Mouse (Mus musculus) limb, embryonic 10.5 days (tissue): ENCODE data around the gene Krt80. TPM values are rescaled to one million over a fixed set of nuclear protein-coding genes. Genes with fewer than 3 reads are reported as not detected.

ENCODE experiments used
- DNase-seq: peaks from one replicate; pipeline ENCODE4 v3.0.0-alpha.2; 2017; ENCODE audit warnings: low spot score
- H3K27ac ChIP-seq: fragments of 300-500 bp; sonication (generic); 2 replicates; pipeline ENCODE4 v1.5.1; 2016; ENCODE audit warnings: mild to moderate bottlenecking
- H3K27me3 ChIP-seq: fragments of 300-500 bp; sonication (generic); 2 replicates; pipeline ENCODE4 v1.6.1; 2016; ENCODE audit warnings: low read depth, mild to moderate bottlenecking; ENCODE audit not compliant: poor library complexity, severe bottlenecking
- H3K36me3 ChIP-seq: fragments of 300-500 bp; sonication (generic); 2 replicates; pipeline ENCODE4 v1.6.1; 2016; ENCODE audit warnings: mild to moderate bottlenecking, moderate library complexity
- H3K4me1 ChIP-seq: fragments of 300-500 bp; sonication (generic); 2 replicates; pipeline ENCODE4 v1.6.1; 2016
- H3K4me3 ChIP-seq: fragments of 300-500 bp; sonication (generic); 2 replicates; pipeline ENCODE4 v1.5.1; 2016; ENCODE audit warnings: mild to moderate bottlenecking, moderate library complexity
- H3K9me3 ChIP-seq: fragments of 300-500 bp; sonication (generic); replicated peaks from 2 replicates; pipeline ENCODE4 v1.6.1; 2016; ENCODE audit warnings: mild to moderate bottlenecking
- WGBS: fragments of 180-500 bp; shearing (Covaris S2); methylation state at CpG from one replicate; pipeline ENCODE4 v1.1.7; 2016; 5-methylcytosine and 5-hydroxymethylcytosine counted together
- polyA plus RNA-seq: library from polyadenylated mRNA; unstranded; fragments of >200 nt; fragmentation: Nextera tagmentation; extraction: Ambion mirVana; gene quantifications from 2 replicates; pipeline ENCODE4 v1.2.1, GENCODE M21; 2016

Gene Krt80
- polyA plus RNA-seq, 1 experiment from 2014 or later = 0.23 TPM

DNA sequence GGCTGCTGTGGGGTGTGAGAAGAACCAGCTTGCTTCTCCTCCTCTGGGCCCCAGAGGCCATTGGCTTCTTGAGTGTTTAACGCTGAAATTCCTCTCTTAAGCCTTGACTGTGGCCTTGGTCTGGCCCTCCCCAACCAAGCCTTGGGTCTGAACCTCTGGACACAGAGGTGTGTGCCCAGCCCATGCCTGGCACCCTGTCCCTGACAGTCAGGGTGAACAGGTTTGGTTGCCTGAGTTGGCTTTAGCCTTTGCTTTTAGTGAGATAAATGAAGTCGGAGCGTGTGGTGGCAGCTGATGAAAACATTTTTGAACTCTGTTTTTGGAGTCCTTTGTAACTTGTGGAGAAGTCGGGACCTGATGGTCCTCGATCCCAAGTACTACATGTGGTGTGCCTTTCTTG lies 20.2 kb upstream of the Krt80 start:
- H3K27me3 ChIP-seq = peaks cover 5% of the 10 kb centered on the region; the same call in 1 of the 2 replicates
- H3K4me3 ChIP-seq = no peak overlapping the region
- DNase-seq = no peak
- H3K9me3 ChIP-seq = no peaks in the 10 kb centered on the region
- H3K27ac ChIP-seq = no peak overlapping the region
- H3K4me1 ChIP-seq = peaks cover 15% of the 10 kb centered on the region
- WGBS = 87% methylated on average over 5 of the region's 5 CpGs
- no peaks in the 10 kb centered on the region for H3K36me3 ChIP-seq

DNA sequence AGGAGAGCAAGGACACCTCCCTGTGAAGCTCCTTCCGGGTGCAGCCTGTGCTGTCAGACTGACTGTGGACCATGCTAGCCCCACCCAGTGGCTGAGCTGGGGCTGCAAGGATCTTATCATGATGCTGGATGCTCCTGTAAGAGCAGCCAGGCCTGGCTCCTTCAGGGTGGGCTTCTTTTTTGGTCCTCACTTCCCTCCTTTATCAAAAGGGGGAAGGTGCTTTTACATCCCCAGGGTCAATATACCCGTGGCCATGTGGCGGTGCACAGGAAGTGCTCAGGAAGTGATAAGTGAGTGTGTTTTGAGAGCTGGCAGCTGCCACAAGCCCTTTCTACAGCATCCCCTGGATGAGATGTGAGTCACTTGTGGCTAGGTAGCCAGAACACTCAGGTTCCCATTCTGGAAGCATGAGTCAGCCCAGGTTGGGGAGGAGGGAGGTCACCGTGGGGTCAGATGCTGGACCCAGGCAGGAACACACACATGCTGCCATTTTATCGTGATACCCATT lies 18.1 kb upstream of the Krt80 start:
- no peaks in the 10 kb centered on the region for H3K9me3 ChIP-seq
- DNase-seq = no peak
- 0 out of 2 replicates have a peak, but pooled peaks cover under 1% of the 10 kb centered on the region for H3K27me3 ChIP-seq
- no peak overlapping the region for H3K27ac ChIP-seq
- H3K4me3 ChIP-seq = no peak overlapping the region
- no peaks in the 10 kb centered on the region for H3K36me3 ChIP-seq
- H3K4me1 ChIP-seq = peaks cover 24% of the 10 kb centered on the region
- 50% methylated on average over 5 of the region's 5 CpGs for WGBS

DNA sequence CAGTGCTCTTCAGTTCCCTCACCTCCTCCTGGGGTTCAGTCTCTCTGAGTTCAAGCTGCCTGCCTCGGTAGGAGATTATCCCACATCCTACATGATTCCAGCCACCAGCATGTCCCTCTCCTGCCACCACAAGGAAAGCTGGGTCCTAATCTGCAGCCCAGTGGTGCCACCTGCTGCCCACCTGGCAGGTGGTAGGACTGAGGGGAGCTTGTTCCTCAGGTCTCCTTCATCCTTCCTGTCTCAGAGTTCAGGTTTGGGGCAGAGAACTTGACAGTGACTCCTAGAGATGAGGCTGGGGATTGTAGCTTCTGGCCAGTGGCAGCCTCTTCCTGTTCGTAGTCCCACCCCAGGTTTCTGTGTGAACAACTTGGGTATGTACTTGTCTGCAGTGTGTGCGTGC lies 17.2 kb upstream of the Krt80 start:
- H3K27me3 ChIP-seq = peaks cover 4% of the 10 kb centered on the region; the same call in 1 of the 2 replicates
- H3K36me3 ChIP-seq = no peaks in the 10 kb centered on the region
- H3K4me1 ChIP-seq = peaks cover 28% of the 10 kb centered on the region
- 71% methylated on average over 3 of the region's 3 CpGs for WGBS
- H3K9me3 ChIP-seq = no peaks in the 10 kb centered on the region
- DNase-seq = no peak
- H3K4me3 ChIP-seq = no peak overlapping the region
- no peak overlapping the region for H3K27ac ChIP-seq

DNA sequence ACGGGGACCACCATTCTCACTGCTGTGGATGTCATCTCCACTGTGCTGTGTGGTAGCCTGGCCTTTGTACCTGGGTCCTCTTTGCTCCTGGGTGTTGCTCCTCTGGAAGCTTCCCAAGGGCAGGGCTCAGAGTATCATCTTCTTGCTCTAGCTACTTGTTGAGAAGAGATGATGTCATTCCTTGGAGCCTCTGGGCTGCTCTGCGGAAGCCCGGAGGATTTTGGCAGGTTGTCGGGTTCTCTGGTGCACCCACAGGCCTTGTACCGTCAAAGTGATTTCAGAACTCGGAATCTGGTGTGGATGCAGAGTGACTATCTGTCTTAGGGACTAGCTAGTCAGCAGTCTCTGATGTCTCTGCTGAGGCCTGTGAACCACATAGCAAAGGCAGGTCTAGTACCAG lies 15.1 kb upstream of the Krt80 start:
- no peak overlapping the region for H3K27ac ChIP-seq
- 90% methylated on average over 6 of the region's 6 CpGs for WGBS
- H3K4me1 ChIP-seq = peaks cover 28% of the 10 kb centered on the region
- no peaks in the 10 kb centered on the region for H3K9me3 ChIP-seq
- no peaks in the 10 kb centered on the region for H3K36me3 ChIP-seq
- no peak for DNase-seq
- no peak overlapping the region for H3K4me3 ChIP-seq
- H3K27me3 ChIP-seq = peaks cover 4% of the 10 kb centered on the region; the same call in 1 of the 2 replicates

DNA sequence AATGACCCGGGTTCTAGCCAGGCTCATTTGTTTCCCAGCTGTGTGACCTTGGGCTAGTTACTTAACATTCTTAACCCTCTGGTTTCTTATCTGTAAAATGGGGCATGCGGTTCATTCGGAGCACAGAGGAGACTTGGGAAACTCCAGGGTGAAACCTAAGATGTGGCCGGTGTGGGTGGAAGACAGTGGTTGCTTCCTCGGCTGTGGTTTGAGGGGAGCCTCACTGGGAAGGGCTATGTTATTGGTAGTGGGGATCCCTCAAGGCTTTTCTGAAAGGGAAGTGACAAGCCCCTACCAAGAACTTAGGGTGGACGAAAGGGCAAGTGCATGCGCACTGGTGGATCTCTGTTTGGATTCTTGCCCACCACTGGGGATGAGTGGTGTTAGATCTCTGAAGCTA lies 14.6 kb upstream of the Krt80 start:
- no peaks in the 10 kb centered on the region for H3K36me3 ChIP-seq
- peaks cover 4% of the 10 kb centered on the region; the same call in 1 of the 2 replicates for H3K27me3 ChIP-seq
- no peaks in the 10 kb centered on the region for H3K9me3 ChIP-seq
- no peak for DNase-seq
- no peak overlapping the region for H3K27ac ChIP-seq
- peaks cover 28% of the 10 kb centered on the region for H3K4me1 ChIP-seq
- WGBS = 82% methylated on average over 7 of the region's 7 CpGs
- H3K4me3 ChIP-seq = no peak overlapping the region

DNA sequence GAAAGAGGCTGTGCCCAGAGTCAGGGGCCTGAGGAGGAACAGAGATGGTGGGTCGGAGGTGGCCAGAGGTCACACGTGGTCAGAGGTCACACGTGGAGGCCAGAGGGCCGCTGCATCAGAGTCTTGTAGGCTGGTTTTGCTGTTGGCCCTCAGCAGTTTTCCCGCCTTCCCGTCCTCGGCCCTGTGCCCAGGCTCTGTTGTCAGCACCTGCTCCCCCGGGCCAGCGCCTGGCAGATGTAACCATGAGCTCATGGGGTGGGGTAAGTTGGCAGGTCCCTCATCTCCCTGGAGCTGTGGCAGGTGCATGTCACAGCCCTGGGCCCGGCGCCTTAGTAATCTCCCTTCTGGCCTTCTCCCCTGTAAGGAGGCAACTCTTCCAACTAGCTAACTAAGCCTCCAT lies 12.8 kb upstream of the Krt80 start:
- WGBS = 83% methylated on average over 11 of the region's 11 CpGs
- H3K9me3 ChIP-seq = no peaks in the 10 kb centered on the region
- no peaks in the 10 kb centered on the region for H3K36me3 ChIP-seq
- H3K27ac ChIP-seq = no peak overlapping the region
- peaks cover 20% of the 10 kb centered on the region for H3K4me1 ChIP-seq
- H3K27me3 ChIP-seq = peaks cover 9% of the 10 kb centered on the region; the same call in 1 of the 2 replicates
- no peak overlapping the region for H3K4me3 ChIP-seq
- DNase-seq = no peak

DNA sequence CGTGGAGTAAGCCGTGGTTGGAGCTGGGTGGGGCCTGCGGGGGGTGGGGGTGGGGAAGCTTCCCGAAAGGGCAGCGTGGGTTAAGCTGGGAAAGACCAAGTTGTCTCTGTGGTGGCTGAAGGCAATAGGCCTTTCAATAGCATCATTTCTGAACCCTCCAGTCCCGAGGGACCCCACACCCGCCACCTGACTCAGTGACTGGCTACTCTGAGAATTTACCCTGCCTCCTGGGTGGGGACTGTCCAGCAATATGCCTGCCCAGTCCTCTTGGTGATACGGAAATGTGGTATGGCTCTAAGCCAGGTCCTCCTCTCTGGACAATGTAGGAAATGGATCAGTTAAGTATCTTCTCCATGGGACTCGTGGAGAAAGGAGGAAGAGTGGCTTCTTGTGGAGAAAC lies 11.8 kb upstream of the Krt80 start:
- H3K4me1 ChIP-seq = peaks cover 15% of the 10 kb centered on the region; the same call in 1 of the 2 replicates
- H3K36me3 ChIP-seq = no peaks in the 10 kb centered on the region
- no peak overlapping the region for H3K4me3 ChIP-seq
- no peaks in the 10 kb centered on the region for H3K9me3 ChIP-seq
- H3K27ac ChIP-seq = no peak overlapping the region
- DNase-seq = no peak
- 76% methylated on average over 9 of the region's 9 CpGs for WGBS
- H3K27me3 ChIP-seq = peaks cover 9% of the 10 kb centered on the region; the same call in 1 of the 2 replicates

DNA sequence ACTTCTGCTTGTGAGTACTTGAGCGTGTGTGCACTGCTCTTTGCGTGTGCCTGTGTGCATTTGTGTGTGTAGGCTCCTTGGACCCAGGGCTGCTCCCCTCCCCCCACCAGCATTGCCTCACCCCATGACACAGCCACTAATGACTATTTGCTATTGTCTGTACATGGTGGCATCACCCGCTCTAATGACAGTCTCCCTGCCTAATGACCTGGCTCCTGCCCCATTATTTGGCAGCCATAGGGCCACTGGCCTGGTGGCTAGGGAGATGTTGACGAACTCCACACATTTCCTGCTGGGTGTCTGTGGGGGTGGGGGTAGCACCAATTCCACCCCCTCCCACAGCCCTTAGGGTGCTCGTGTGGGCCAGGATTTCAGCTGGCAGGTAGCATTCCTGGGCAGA lies 8.7 kb upstream of the Krt80 start:
- Histone ChIP-seq H3K4me1 (peaks cover 22% of the 10 kb centered on the region), H3K4me3 (no peak overlapping the region), H3K36me3 (no peaks in the 10 kb centered on the region), H3K9me3 (no peaks in the 10 kb centered on the region), H3K27me3 (peaks cover 18% of the 10 kb centered on the region; the same call in 1 of the 2 replicates), H3K27ac (no peak overlapping the region)
- 82% methylated on average over 5 of the region's 5 CpGs for whole genome bisulfite sequencing
- DNase-seq = no peak

DNA sequence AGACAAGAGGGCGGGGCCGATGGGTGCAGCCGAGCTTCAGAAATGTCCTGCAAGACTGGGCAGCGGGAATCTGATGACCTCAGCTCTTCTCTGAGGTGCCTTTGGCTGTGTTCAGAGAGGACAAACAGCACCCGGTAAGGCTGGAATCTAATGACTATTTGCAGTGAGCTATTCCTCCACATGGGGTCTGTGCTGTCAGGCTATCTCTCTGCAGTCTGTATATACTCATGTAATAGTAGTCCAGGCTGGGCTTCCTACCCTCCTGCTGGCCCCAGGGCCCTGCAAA lies 6.8 kb upstream of the Krt80 start:
- WGBS = 86% methylated on average over 5 of the region's 5 CpGs
- Histone ChIP-seq H3K36me3 (no peaks in the 10 kb centered on the region), H3K4me3 (no peak overlapping the region), H3K27me3 (peaks cover 14% of the 10 kb centered on the region; the same call in 1 of the 2 replicates), H3K27ac (no peak overlapping the region), H3K4me1 (peaks cover 17% of the 10 kb centered on the region), H3K9me3 (no peaks in the 10 kb centered on the region)
- DNase-seq = no peak

DNA sequence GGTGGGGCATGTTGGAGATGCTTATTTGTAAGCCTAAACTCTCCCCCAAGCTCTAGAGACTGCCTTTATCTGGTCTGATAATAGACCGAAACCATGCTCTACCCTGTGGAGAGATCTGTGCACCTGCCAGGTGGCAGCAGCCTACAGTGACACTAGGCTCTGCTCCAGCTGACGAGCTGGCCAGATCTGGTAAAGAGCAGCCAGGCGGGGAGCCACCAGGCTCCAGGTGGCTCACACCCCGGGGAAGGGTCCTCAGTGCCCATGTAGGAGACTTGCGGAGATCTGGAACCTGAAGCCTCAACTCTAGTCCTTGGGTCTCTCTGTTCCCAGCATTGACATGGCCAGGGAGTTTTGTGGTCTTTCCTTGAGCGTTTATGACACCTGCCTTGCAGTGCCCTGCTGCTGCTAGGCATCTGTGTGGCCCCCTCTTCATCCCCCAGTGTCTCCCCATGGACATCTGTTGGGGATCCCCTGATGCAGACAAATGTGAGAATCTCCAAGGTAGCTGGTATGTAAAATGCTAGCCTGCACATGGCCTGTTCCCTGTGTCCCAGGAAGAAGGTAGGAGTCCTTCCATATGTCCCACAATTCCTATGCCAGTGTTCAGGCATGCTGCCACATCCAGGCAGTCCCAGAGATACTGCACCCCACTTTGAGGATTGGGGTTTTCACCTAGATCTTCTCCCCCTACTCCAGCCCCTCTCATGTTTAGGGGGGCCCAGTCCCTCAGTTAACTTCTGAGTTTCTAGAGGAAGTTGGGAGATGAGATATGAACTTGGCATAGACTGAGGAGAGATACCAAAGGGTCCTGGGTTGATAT lies 6.2 kb upstream of the Krt80 start:
- WGBS = 83% methylated on average over 6 of the region's 6 CpGs
- H3K27ac ChIP-seq = no peak overlapping the region
- no peaks in the 10 kb centered on the region for H3K36me3 ChIP-seq
- DNase-seq = no peak
- peaks cover 17% of the 10 kb centered on the region for H3K4me1 ChIP-seq
- peaks cover 14% of the 10 kb centered on the region; the same call in 1 of the 2 replicates for H3K27me3 ChIP-seq
- H3K9me3 ChIP-seq = no peaks in the 10 kb centered on the region
- no peak overlapping the region for H3K4me3 ChIP-seq

DNA sequence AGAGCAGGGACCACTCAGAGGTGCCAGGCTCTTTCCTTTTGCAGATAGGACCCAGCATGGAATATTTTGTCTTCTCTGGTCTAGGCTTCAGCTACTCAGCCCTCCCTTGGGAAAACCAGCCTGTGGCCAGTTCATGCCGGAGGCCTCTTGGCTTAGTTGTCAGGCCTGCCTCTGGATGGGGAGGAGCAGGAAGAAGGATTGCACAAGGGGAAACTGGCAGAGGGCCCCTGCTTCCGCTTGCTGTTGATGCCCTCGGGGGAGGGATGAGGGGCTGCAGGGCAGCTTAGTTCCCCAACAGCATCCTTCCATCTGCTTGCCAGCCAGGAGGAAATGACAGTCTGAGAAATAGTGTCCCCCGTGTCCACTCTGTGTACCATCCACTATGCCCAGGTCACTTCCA lies 4.9 kb upstream of the Krt80 start:
- peaks cover 25% of the 10 kb centered on the region for H3K4me1 ChIP-seq
- no peaks in the 10 kb centered on the region for H3K36me3 ChIP-seq
- H3K27ac ChIP-seq = peak overlapping the region; percentile 3; the same call in 1 of the 2 replicates
- no peak for DNase-seq
- 49% methylated on average over 4 of the region's 4 CpGs for WGBS
- H3K4me3 ChIP-seq = no peak overlapping the region
- no peaks in the 10 kb centered on the region for H3K9me3 ChIP-seq
- peaks cover 14% of the 10 kb centered on the region; the same call in 1 of the 2 replicates for H3K27me3 ChIP-seq

DNA sequence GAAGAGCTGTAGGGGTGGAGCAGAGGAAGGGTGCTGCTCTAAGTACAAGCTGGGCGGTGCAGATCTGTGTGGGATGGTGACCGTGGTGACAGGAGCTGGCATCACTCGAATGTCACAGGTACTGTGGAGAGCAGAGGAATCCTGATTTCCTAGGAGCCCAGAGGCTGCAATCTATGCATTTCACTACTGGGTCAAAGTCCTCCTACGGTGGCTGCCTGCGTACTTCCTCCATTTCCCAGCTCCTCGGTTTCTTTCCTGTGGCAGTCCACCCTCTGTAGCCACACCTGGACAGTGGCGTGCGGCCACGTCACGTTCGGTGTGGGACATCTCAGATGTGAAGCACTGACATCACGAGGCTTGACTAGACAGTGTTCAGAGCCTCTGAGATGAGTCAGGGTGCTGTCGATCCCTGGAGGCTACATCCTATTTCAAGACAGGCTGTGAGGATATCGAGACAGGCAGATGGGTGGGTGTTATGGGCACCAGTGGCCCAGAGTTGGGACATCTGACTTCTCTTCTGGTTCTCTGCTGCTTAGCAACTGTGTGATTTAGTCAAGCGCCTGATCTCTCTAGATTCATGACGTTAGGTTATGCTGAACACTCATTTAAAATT lies 3.4 kb upstream of the Krt80 start:
- no peaks in the 10 kb centered on the region for H3K36me3 ChIP-seq
- H3K4me1 ChIP-seq = peaks cover 34% of the 10 kb centered on the region
- no peak for DNase-seq
- WGBS = 88% methylated on average over 16 of the region's 16 CpGs
- H3K27me3 ChIP-seq = peaks cover 13% of the 10 kb centered on the region; the same call in 1 of the 2 replicates
- no peak overlapping the region for H3K4me3 ChIP-seq
- no peaks in the 10 kb centered on the region for H3K9me3 ChIP-seq
- H3K27ac ChIP-seq = no peak overlapping the region
